Mouse (Mus musculus) heart, adult 2 months (tissue): Measurements from ENCODE around the gene Olfr424. TPM values are rescaled to one million over a fixed set of nuclear protein-coding genes. Genes with fewer than 3 reads are reported as not detected.

Experiments used
- DNase-seq, 2 experiments: peaks; one replicate each; pipeline ENCODE4 v3.0.0; 2021
- H3K27ac ChIP-seq: fragments of 200-600 bp; 2 replicates; pipeline ENCODE4 v1.8.1; 2022
- H3K27me3 ChIP-seq: fragments of 200-500 bp; 2 replicates; pipeline ENCODE4 v1.6.1; 2012; ENCODE audit warnings: mild to moderate bottlenecking, low read length, inconsistent platforms, mixed read lengths; ENCODE audit not compliant: control insufficient read depth, insufficient read depth
- H3K36me3 ChIP-seq: fragments of 200-500 bp; 2 replicates; pipeline ENCODE4 v1.6.1; 2012; ENCODE audit warnings: low read length, inconsistent platforms; ENCODE audit not compliant: control insufficient read depth, insufficient read depth
- H3K4me1 ChIP-seq: fragments of 200-500 bp; 2 replicates; pipeline ENCODE4 v1.6.1; 2011; ENCODE audit warnings: low read length; ENCODE audit not compliant: control insufficient read depth, insufficient read depth
- H3K4me3 ChIP-seq: fragments of 200-600 bp; 2 replicates; pipeline ENCODE4 v1.8.1; 2022
- H3K79me2 ChIP-seq: fragments of 200-500 bp; replicated peaks from 2 replicates; pipeline ENCODE4 v1.6.1; 2012; ENCODE audit warnings: mild to moderate bottlenecking, inconsistent platforms, low read length, moderate library complexity, mixed read lengths; ENCODE audit not compliant: control insufficient read depth, insufficient read depth
- H3K9ac ChIP-seq: fragments of 200-500 bp; 2 replicates; pipeline ENCODE4 v1.6.1; 2012; ENCODE audit warnings: low read depth, mild to moderate bottlenecking, control low read depth, inconsistent platforms, low read length, mixed read lengths
- CTCF ChIP-seq: fragments of 200-600 bp; IDR thresholded peaks from 2 replicates; pipeline ENCODE4 v1.8.1; 2022; ENCODE audit warnings: antibody characterized with exemption, mild to moderate bottlenecking, moderate library complexity
- EP300 ChIP-seq: fragments of 200-500 bp; IDR thresholded peaks from 2 replicates; pipeline ENCODE4 v1.6.1; 2011; ENCODE audit warnings: low read depth, low read length, control low read depth; ENCODE audit not compliant: insufficient read depth
- POLR2A ChIP-seq: fragments of 200-500 bp; IDR thresholded peaks from 2 replicates; pipeline ENCODE4 v1.6.1; 2011; ENCODE audit warnings: mild to moderate bottlenecking, low read depth, low read length, control low read depth; ENCODE audit not compliant: insufficient read depth
- WGBS: fragments of 180-500 bp; shearing (Covaris S2); methylation state at CpG from one replicate; pipeline ENCODE4 v1.1.7; 2018; 5-methylcytosine and 5-hydroxymethylcytosine counted together
- intact Hi-C: fragments of 180-260 bp; cut with DNase I; formaldehyde crosslinking; loops from one replicate; pipeline ENCODE4 v1.15.1; 2025
- polyA plus RNA-seq: library from polyadenylated mRNA; depleted of rRNA; stranded (reverse); fragments of >200 nt; gene quantifications from 2 replicates; pipeline ENCODE4 v1.2.3, GENCODE M21; 2012
- total RNA-seq, 2 experiments: library from RNA; stranded (reverse); gene quantifications; 2 replicates each; pipeline ENCODE4 v1.2.3; 2021

Olfr424 gene
- total and polyA plus RNA-seq, 3 experiments, result not detected

DNA sequence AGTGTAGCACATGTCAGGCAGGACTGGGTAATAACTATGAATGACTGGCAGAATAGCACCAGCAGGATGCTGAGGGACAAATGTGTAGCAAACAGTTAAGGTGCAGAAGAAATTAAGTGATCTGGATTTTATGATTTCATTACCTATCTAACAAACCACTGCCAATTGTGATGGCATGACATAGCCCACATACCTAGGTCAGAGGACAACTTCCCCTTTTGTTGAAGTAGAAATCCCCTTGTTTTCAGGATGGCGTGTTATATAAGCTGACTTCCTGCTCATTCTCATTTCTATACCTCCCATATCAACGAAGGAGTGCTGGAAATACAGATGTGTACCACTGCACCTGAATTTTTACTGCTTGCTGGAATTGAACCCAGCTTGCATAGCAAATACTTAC, 10.1 kb downstream of the Olfr424 start:
- intact Hi-C loops, result no loop called here
- no peak for DNase-seq
- no peaks in the 10 kb centered on the region for H3K27me3 ChIP-seq
- no peaks in the 10 kb centered on the region for H3K36me3 ChIP-seq
- no peak overlapping the region for H3K27ac ChIP-seq
- H3K4me1 ChIP-seq, result no peaks in the 10 kb centered on the region
- H3K4me3 ChIP-seq, result no peak overlapping the region
- no peaks in the 10 kb centered on the region for H3K79me2 ChIP-seq
- TF ChIP-seq EP300, result no peak
- no peak for TF ChIP-seq POLR2A
- TF ChIP-seq CTCF, result no peak
- WGBS, result 49% methylated on average over 2 of the region's 2 CpGs
- H3K9ac ChIP-seq, result no peak overlapping the region

DNA sequence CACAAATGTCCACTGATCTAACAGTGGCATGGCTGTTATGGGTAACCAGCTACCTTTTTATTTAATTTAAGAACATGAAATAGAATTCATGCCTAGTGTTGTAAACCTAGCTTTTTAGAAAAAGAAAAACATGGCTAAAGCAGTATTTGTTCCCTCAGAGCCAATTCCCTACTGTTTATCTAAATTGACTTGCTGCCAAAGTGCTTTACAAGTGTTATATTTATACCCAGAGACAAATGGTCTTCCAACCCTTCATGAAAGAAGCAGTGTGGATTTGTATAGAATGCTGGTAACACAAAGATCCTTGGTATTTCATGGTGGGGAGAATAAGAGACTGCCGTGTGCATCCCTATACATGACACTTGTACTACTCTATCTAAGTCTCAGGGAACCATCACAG, 15.4 kb downstream of the Olfr424 start:
- Histone ChIP-seq H3K4me3 (no peak overlapping the region), H3K36me3 (no peaks in the 10 kb centered on the region), H3K9ac (no peak overlapping the region), H3K27ac (no peak overlapping the region), H3K79me2 (no peaks in the 10 kb centered on the region), H3K27me3 (no peaks in the 10 kb centered on the region), H3K4me1 (no peaks in the 10 kb centered on the region; the same call in 1 of the 2 replicates)
- WGBS, result 33% methylated on average over 1 of the region's 1 CpGs
- intact Hi-C loops, result no loop called here
- no peak for TF ChIP-seq CTCF
- DNase-seq, result no peak

DNA sequence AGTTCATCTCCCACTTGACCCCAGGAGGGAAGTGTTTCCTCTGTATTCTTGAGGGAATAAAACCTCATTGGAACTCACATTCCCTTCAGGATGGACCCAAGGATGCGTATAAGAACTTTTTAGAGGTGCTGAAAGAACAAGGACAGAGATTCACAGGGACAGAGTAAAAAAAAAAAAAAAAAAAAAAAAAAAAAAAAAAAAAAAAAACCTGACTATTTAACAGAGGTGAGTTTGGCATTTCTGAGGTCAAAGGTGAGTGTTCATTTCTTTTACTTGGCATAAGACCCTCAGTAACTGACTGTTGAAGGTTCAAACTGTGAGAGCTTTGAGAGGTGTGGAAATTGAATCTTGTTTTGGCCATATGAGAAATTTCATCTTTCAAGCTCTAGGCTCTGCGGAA, 18.0 kb downstream of the Olfr424 start:
- Histone ChIP-seq H3K79me2 (no peaks in the 10 kb centered on the region), H3K36me3 (no peaks in the 10 kb centered on the region), H3K27me3 (no peaks in the 10 kb centered on the region), H3K27ac (no peak overlapping the region), H3K4me1 (no peaks in the 10 kb centered on the region; the same call in 1 of the 2 replicates), H3K9ac (no peak overlapping the region), H3K4me3 (no peak overlapping the region)
- no peak for TF ChIP-seq POLR2A
- no peak for TF ChIP-seq CTCF
- TF ChIP-seq EP300, result no peak
- intact Hi-C loops, result no loop called here
- 72% methylated on average over 2 of the region's 2 CpGs for WGBS
- no peak for DNase-seq

DNA sequence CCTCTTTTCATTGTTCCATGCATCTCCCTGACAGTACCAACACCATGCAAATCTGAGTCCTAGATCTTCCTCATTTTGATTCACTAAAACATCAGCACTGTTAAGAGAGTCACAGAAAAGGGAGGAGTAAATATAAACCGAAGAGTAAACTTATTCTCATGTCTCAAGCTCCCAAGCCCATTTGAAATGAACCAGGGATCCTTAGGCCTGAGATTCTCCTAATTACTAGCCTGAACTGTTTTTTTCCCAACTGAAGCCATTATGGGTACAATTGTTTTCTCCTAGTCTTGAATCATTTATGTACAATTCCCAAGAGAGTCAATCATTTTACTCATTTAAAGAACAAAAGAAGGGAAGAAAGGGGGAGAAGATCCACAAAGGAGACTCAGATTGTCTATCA, 24.0 kb downstream of the Olfr424 start, which contains the start of gene Olfr420:
Olfr420 (plus strand) TSS at position 301 of the 400 bp plus-strand sequence.
- DNase-seq, result no peak
- H3K27me3 ChIP-seq, result no peaks in the 10 kb centered on the region
- no peaks in the 10 kb centered on the region for H3K79me2 ChIP-seq
- no peak for TF ChIP-seq CTCF
- TF ChIP-seq EP300, result no peak
- TF ChIP-seq POLR2A, result no peak
- H3K9ac ChIP-seq, result no peak within 1 kb of the TSS
- H3K36me3 ChIP-seq, result no peaks in the 10 kb centered on the region
- intact Hi-C loops, result no loop called here
- H3K4me3 ChIP-seq, result no peak within 1 kb of the TSS
- no peaks in the 10 kb centered on the region for H3K4me1 ChIP-seq
- H3K27ac ChIP-seq, result no peak within 1 kb of the TSS
- WGBS, result 73% methylated on average over 1 of the region's 1 CpGs

DNA sequence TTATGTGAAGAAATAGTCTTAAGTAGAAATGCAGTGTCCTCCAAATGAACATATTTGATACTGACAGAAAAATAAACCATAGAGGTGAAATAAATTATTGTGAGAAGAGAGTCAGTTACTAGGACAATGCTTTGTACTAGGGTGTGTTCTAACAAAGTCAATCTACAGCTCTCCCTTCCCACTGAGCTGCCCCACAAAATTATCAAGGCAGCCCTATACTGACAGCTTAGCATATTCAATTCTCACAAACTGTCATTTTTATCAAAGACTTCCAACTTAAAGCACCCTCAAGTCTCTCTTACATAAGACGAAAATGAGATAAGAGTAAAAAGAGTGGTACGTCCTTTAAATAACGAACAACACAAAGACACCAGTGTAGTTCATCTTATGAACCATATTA, 26.3 kb downstream of the Olfr424 start:
- Histone ChIP-seq H3K27me3 (no peaks in the 10 kb centered on the region), H3K4me1 (no peaks in the 10 kb centered on the region), H3K36me3 (no peaks in the 10 kb centered on the region), H3K9ac (no peak overlapping the region), H3K79me2 (no peaks in the 10 kb centered on the region), H3K27ac (no peak overlapping the region), H3K4me3 (no peak overlapping the region)
- TF ChIP-seq EP300 (no peak), POLR2A (no peak), CTCF (no peak)
- intact Hi-C loops, result no loop called here
- 70% methylated on average over 3 of the region's 3 CpGs for WGBS
- DNase-seq, result no peak

DNA sequence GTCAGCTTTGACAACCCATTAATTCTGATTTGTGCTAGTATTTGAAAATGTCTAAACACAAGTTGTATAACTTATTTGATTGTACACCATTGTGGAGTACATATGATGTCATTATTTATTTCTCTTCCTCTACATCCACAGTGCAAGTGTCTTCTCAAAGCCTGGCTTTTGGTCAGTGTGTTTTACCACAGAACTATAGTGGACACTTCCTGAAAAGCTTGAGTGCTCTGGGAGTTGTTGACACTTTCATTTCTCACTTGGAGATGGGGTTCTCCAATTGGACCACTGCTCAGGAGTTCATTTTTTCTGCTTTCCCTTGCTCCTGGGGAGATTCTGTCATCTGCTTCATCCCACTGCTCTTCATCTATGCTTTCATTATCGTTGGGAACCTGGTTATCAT, 27.2 kb downstream of the Olfr424 start:
- Histone ChIP-seq H3K36me3 (no peaks in the 10 kb centered on the region), H3K79me2 (no peaks in the 10 kb centered on the region), H3K27ac (no peak overlapping the region), H3K4me3 (no peak overlapping the region), H3K9ac (no peak overlapping the region), H3K27me3 (no peaks in the 10 kb centered on the region), H3K4me1 (no peaks in the 10 kb centered on the region)
- no peak for TF ChIP-seq CTCF
- TF ChIP-seq POLR2A, result no peak
- no peak for TF ChIP-seq EP300
- no peak for DNase-seq
- intact Hi-C loops, result no loop called here
- WGBS, result 54% methylated on average over 1 of the region's 1 CpGs

DNA sequence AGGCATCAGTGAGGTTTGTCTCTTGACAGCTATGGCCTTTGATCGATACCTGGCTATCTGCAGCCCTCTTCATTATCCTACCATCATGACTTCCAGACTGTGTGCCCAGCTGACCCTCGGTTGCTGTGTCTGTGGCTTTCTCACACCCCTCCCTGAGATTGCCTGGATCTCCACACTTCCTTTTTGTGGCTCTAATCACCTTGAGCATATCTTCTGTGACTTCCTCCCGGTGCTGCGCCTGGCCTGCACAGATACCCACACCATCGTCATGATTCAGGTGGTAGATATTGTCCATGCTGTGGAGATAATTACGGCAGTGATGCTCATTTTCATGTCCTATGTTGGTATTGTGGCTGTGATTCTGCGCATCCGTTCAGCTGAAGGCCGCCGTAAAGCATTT, 27.8 kb downstream of the Olfr424 start:
- H3K79me2 ChIP-seq, result no peaks in the 10 kb centered on the region
- no peak overlapping the region for H3K4me3 ChIP-seq
- H3K27ac ChIP-seq, result no peak overlapping the region
- no peaks in the 10 kb centered on the region for H3K36me3 ChIP-seq
- intact Hi-C loops, result no loop called here
- TF ChIP-seq EP300 (no peak), CTCF (no peak), POLR2A (no peak)
- 68% methylated on average over 10 of the region's 10 CpGs for WGBS
- DNase-seq, result no peak
- H3K27me3 ChIP-seq, result no peaks in the 10 kb centered on the region
- no peak overlapping the region for H3K9ac ChIP-seq
- no peaks in the 10 kb centered on the region for H3K4me1 ChIP-seq
